Mouse (Mus musculus) stomach, embryonic 15.5 days (tissue): ENCODE measurements around the gene Uroc1. TPM values are rescaled to one million over a fixed set of nuclear protein-coding genes. Genes with fewer than 3 reads are reported as not detected.

Source experiments
- ATAC-seq: fragments of 200-750 bp; cut with Nextera tagmentation; 2 replicates; pipeline ENCODE4 v1.8.0; 2017; ENCODE audit warnings: low read depth, moderate number of reproducible peaks, moderate TSS enrichment; ENCODE audit not compliant: insufficient read depth, low FRiP score
- H3K27ac ChIP-seq: fragments of 300-500 bp; sonication (generic); 2 replicates; pipeline ENCODE4 v1.5.1; 2015; ENCODE audit warnings: mild to moderate bottlenecking, inconsistent platforms
- H3K27me3 ChIP-seq: fragments of 300-500 bp; sonication (generic); replicated peaks from 2 replicates; pipeline ENCODE4 v1.6.1; 2015; ENCODE audit warnings: inconsistent platforms
- H3K36me3 ChIP-seq: fragments of 300-500 bp; sonication (generic); 2 replicates; pipeline ENCODE4 v1.6.1; 2015; ENCODE audit warnings: inconsistent platforms
- H3K4me1 ChIP-seq: fragments of 300-500 bp; sonication (generic); 2 replicates; pipeline ENCODE4 v1.6.1; 2015; ENCODE audit warnings: inconsistent platforms
- H3K4me2 ChIP-seq: fragments of 300-500 bp; sonication (generic); 2 replicates; pipeline ENCODE4 v1.6.1; 2015; ENCODE audit warnings: mild to moderate bottlenecking, inconsistent platforms
- H3K4me3 ChIP-seq: fragments of 300-500 bp; sonication (generic); replicated peaks from 2 replicates; pipeline ENCODE4 v1.5.1; 2015; ENCODE audit warnings: inconsistent platforms
- H3K9ac ChIP-seq: fragments of 300-500 bp; sonication (generic); 2 replicates; pipeline ENCODE4 v1.6.1; 2015; ENCODE audit warnings: inconsistent platforms
- H3K9me3 ChIP-seq: fragments of 300-500 bp; sonication (generic); 2 replicates; pipeline ENCODE4 v1.6.1; 2016; ENCODE audit warnings: inconsistent platforms
- WGBS: fragments of 180-500 bp; shearing (Covaris S2); methylation state at CpG from one replicate; pipeline ENCODE4 v1.1.7; 2015; 5-methylcytosine and 5-hydroxymethylcytosine counted together
- polyA plus RNA-seq: library from polyadenylated mRNA; unstranded; fragments of >200 nt; fragmentation: Nextera tagmentation; extraction: Ambion mirVana; gene quantifications from 2 replicates; pipeline ENCODE4 v1.2.1, GENCODE M21; 2015

The Uroc1 gene
- polyA plus RNA-seq = 0.46 and 1.2 TPM in 2 replicates

GRCm38 (mm10) chr6:90332561-90333425, at the start of gene Uroc1:
Uroc1 (plus strand) TSS chr6:90333284.
- no peaks in the 10 kb centered on the region for H3K9me3 ChIP-seq
- H3K4me3 ChIP-seq = no peak within 1 kb of the TSS
- H3K9ac ChIP-seq = no peak within 1 kb of the TSS
- 0 out of 2 replicates have a peak, but pooled peaks cover 3% of the 10 kb centered on the region for H3K4me1 ChIP-seq
- no peak within 1 kb of the TSS for H3K27ac ChIP-seq
- H3K36me3 ChIP-seq = no peaks in the 10 kb centered on the region
- WGBS = 82% methylated on average over 7 of the region's 7 CpGs
- H3K4me2 ChIP-seq = no peak within 1 kb of the TSS
- no peaks in the 10 kb centered on the region for H3K27me3 ChIP-seq
- peak; percentile 74; the same call in 1 of the 2 replicates for ATAC-seq

GRCm38 (mm10) chr6:90288265-90288664, 44.8 kb upstream of the Uroc1 start:
- WGBS = 51% methylated on average over 12 of the region's 12 CpGs
- H3K9me3 ChIP-seq = no peaks in the 10 kb centered on the region
- no peak overlapping the region for H3K27ac ChIP-seq
- H3K36me3 ChIP-seq = no peaks in the 10 kb centered on the region
- ATAC-seq = no peak
- H3K9ac ChIP-seq = no peak overlapping the region
- H3K27me3 ChIP-seq = no peaks in the 10 kb centered on the region
- H3K4me2 ChIP-seq = no peak overlapping the region
- H3K4me1 ChIP-seq = no peaks in the 10 kb centered on the region
- no peak overlapping the region for H3K4me3 ChIP-seq

GRCm38 (mm10) chr6:90300919-90301318, 32.2 kb upstream of the Uroc1 start, which contains the start of gene BC048671:
BC048671 (plus strand) TSS chr6:90301219.
- no peaks in the 10 kb centered on the region for H3K9me3 ChIP-seq
- no peaks in the 10 kb centered on the region for H3K27me3 ChIP-seq
- H3K4me1 ChIP-seq = no peaks in the 10 kb centered on the region
- no peaks in the 10 kb centered on the region for H3K36me3 ChIP-seq
- H3K4me2 ChIP-seq = no peak within 1 kb of the TSS
- 82% methylated on average over 1 of the region's 1 CpGs for WGBS
- H3K27ac ChIP-seq = no peak within 1 kb of the TSS
- ATAC-seq = no peak
- H3K4me3 ChIP-seq = no peak within 1 kb of the TSS
- no peak within 1 kb of the TSS for H3K9ac ChIP-seq

- Histone ChIP-seq H3K4me2 (no peak overlapping the region), H3K4me1 (no peaks in the 10 kb centered on the region), H3K4me3 (no peak overlapping the region), H3K9ac (no peak overlapping the region), H3K27ac (no peak overlapping the region), H3K9me3 (no peaks in the 10 kb centered on the region), H3K27me3 (no peaks in the 10 kb centered on the region), H3K36me3 (no peaks in the 10 kb centered on the region)
- ATAC-seq = no peak; the same call in 1 of the 2 replicates
- WGBS = 82% methylated on average over 6 of the region's 6 CpGs
These were observed 26.6 kb upstream of the Uroc1 start for GRCm38 (mm10) chr6:90306315-90306975.

- H3K4me1 ChIP-seq = no peaks in the 10 kb centered on the region
- H3K36me3 ChIP-seq = no peaks in the 10 kb centered on the region
- H3K27ac ChIP-seq = no peak overlapping the region
- no peak overlapping the region for H3K4me2 ChIP-seq
- no peaks in the 10 kb centered on the region for H3K27me3 ChIP-seq
- 81% methylated on average over 87 of the region's 87 CpGs for whole genome bisulfite sequencing
- H3K9me3 ChIP-seq = no peaks in the 10 kb centered on the region
- H3K4me3 ChIP-seq = no peak overlapping the region
- no peak for ATAC-seq
- no peak overlapping the region for H3K9ac ChIP-seq
These were observed 24.0 kb upstream of the Uroc1 start for GRCm38 (mm10) chr6:90308839-90309778.

- WGBS = 82% methylated on average over 5 of the region's 5 CpGs
These were observed 17.1 kb upstream of the Uroc1 start for GRCm38 (mm10) chr6:90315961-90316360.

GRCm38 (mm10) chr6:90317510-90318258, 15.4 kb upstream of the Uroc1 start:
- H3K4me1 ChIP-seq = no peaks in the 10 kb centered on the region
- ATAC-seq = no peak
- 83% methylated on average over 2 of the region's 2 CpGs for WGBS
- no peak overlapping the region for H3K27ac ChIP-seq
- no peak overlapping the region for H3K4me3 ChIP-seq
- H3K9ac ChIP-seq = no peak overlapping the region
- no peaks in the 10 kb centered on the region for H3K36me3 ChIP-seq
- no peaks in the 10 kb centered on the region for H3K9me3 ChIP-seq
- no peak overlapping the region for H3K4me2 ChIP-seq
- H3K27me3 ChIP-seq = no peaks in the 10 kb centered on the region

More at GRCm38 (mm10) chr6:90315961-90316360, 17.1 kb upstream of the Uroc1 start:
- no peak overlapping the region for H3K9ac ChIP-seq
- H3K4me3 ChIP-seq = no peak overlapping the region
- no peaks in the 10 kb centered on the region for H3K27me3 ChIP-seq
- ATAC-seq = no peak
- H3K4me1 ChIP-seq = no peaks in the 10 kb centered on the region
- no peaks in the 10 kb centered on the region for H3K9me3 ChIP-seq
- no peak overlapping the region for H3K4me2 ChIP-seq
- no peaks in the 10 kb centered on the region for H3K36me3 ChIP-seq
- no peak overlapping the region for H3K27ac ChIP-seq

- no peaks in the 10 kb centered on the region for H3K9me3 ChIP-seq
- no peak overlapping the region for H3K4me3 ChIP-seq
- no peak overlapping the region for H3K4me2 ChIP-seq
- no peaks in the 10 kb centered on the region for H3K36me3 ChIP-seq
- H3K4me1 ChIP-seq = no peaks in the 10 kb centered on the region
- H3K27ac ChIP-seq = no peak overlapping the region
- H3K27me3 ChIP-seq = no peaks in the 10 kb centered on the region
- no peak for ATAC-seq
- WGBS = 94% methylated on average over 2 of the region's 2 CpGs
- H3K9ac ChIP-seq = no peak overlapping the region
These were observed 14.1 kb upstream of the Uroc1 start for GRCm38 (mm10) chr6:90319019-90319418.

- whole genome bisulfite sequencing = 60% methylated on average over 7 of the region's 7 CpGs
- no peak overlapping the region for H3K9ac ChIP-seq
- no peaks in the 10 kb centered on the region for H3K4me1 ChIP-seq
- no peaks in the 10 kb centered on the region for H3K9me3 ChIP-seq
- H3K4me2 ChIP-seq = no peak overlapping the region
- H3K27me3 ChIP-seq = no peaks in the 10 kb centered on the region
- no peak for ATAC-seq
- H3K27ac ChIP-seq = no peak overlapping the region
- H3K36me3 ChIP-seq = no peaks in the 10 kb centered on the region
- no peak overlapping the region for H3K4me3 ChIP-seq
These were observed 13.5 kb upstream of the Uroc1 start for GRCm38 (mm10) chr6:90319475-90320191.

- Histone ChIP-seq H3K4me2 (no peak overlapping the region), H3K27ac (no peak overlapping the region), H3K4me3 (no peak overlapping the region), H3K9ac (no peak overlapping the region), H3K27me3 (no peaks in the 10 kb centered on the region; the same call in 1 of the 2 replicates), H3K36me3 (no peaks in the 10 kb centered on the region), H3K9me3 (no peaks in the 10 kb centered on the region), H3K4me1 (peaks cover 5% of the 10 kb centered on the region; the same call in 1 of the 2 replicates)
- 70% methylated on average over 5 of the region's 5 CpGs for WGBS
- no peak for ATAC-seq
These were observed 12.7 kb upstream of the Uroc1 start for GRCm38 (mm10) chr6:90320429-90320828.
